Comparison of ENCODE assay signal across 15 mouse cellular contexts in genomic region chr17:69267526-69267925, GRCm38 (mm10).
DNase-seq lines count a peak whose midpoint lies in the region; ATAC-seq and TF ChIP-seq lines count a peak whose summit lies in the region.
"Had no signal": no experiment of that assay in that cellular context is flagged by ENCODE, and none has a peak within 500 bp of the region (broad histone marks: within the 10 kb centered on the region; RNA-seq: fewer than 3 reads in every experiment).

No protein-coding gene starts in this region.

- POLR2A ChIA-PET in Patski (lab: Charles Lee), result no interaction called here

- CTCF ChIA-PET in Patski (lab: Charles Lee), result interaction anchor here (1.4 kb wide), 1 partner anchor 29 kb away, joined by 3 read pairs; no protein-coding TSS in a partner anchor

- 63% methylated on average over 6 of the region's 6 CpGs for WGBS in forebrain, embryonic 16.5 days
- 78% methylated on average over 6 of the region's 6 CpGs for WGBS in forebrain, embryonic 13.5 days
- 28% methylated on average over 6 of the region's 6 CpGs for WGBS in heart, embryonic 14.5 days

- H3K4me2 ChIP-seq in forebrain, embryonic 16.5 days (ENCODE audit: low read length), result no peak overlapping the region
- H3K4me2 ChIP-seq in forebrain, embryonic 13.5 days, result no peak overlapping the region
- no peak overlapping the region for H3K4me2 ChIP-seq in heart, embryonic 14.5 days (ENCODE audit: low read length)
- H3K4me2 ChIP-seq: hindbrain, embryonic 15.5 days; kidney, embryonic 15.5 days; liver, embryonic 13.5 days had no signal

- no peak for TF ChIP-seq CTCF in Patski (IDR thresholded peaks at IDR 0.05)

- DNase-seq in Patski (ENCODE audit: low read depth, low spot score), result no peak
- peak; percentile 89 for DNase-seq in cerebellum, adult 9-10 months
- no peak for DNase-seq in kidney, postnatal 36 days
- DNase-seq in kidney, adult 9 months, result no peak
- DNase-seq in kidney, postnatal 4 days, result no peak
- DNase-seq: layer of hippocampus, adult 9-11 months; liver, embryonic 13.5 days had no signal

- H3K4me3 ChIP-seq in forebrain, embryonic 16.5 days (replicated peaks; ENCODE audit: low read length), result no peak overlapping the region
- no peak overlapping the region for H3K4me3 ChIP-seq in forebrain, embryonic 13.5 days
- no peak overlapping the region for H3K4me3 ChIP-seq in heart, embryonic 14.5 days (ENCODE audit: control insufficient read depth in 1 of 2, insufficient read depth in 1 of 2, low read depth in 1 of 2, low read length in 2 of 2)
- H3K4me3 ChIP-seq: embryonic facial prominence, embryonic 10.5 days; hindbrain, embryonic 15.5 days; kidney, embryonic 15.5 days; liver, embryonic 13.5 days; megakaryocyte, embryonic 14.5 days had no signal

- H3K36me3 ChIP-seq in forebrain, embryonic 16.5 days (ENCODE audit: control insufficient read depth, insufficient read depth), result no peaks in the 10 kb centered on the region
- peaks cover 3% of the 10 kb centered on the region; the same call in 1 of the 2 replicates for H3K36me3 ChIP-seq in forebrain, embryonic 13.5 days (ENCODE audit: poor library complexity, severe bottlenecking)
- peaks cover 32% of the 10 kb centered on the region for H3K36me3 ChIP-seq in heart, embryonic 14.5 days (ENCODE audit: control insufficient read depth, insufficient read depth, low read length)
- H3K36me3 ChIP-seq: kidney, embryonic 15.5 days; liver, embryonic 13.5 days had no signal

- peaks cover 6% of the 10 kb centered on the region for H3K4me1 ChIP-seq in forebrain, embryonic 16.5 days (replicated peaks; ENCODE audit: control insufficient read depth, insufficient read depth, low read length)
- H3K4me1 ChIP-seq in forebrain, embryonic 13.5 days, result peaks cover 8% of the 10 kb centered on the region; the same call in 1 of the 2 replicates
- peaks cover 17 to 37% of the 10 kb centered on the region in 2 experiments for H3K4me1 ChIP-seq in heart, embryonic 14.5 days (ENCODE audit: control insufficient read depth in 2 of 2, insufficient read depth in 2 of 2, low read length in 2 of 2)
- H3K4me1 ChIP-seq: kidney, embryonic 15.5 days had no signal

- in situ Hi-C loops in Patski (cut with MboI; ENCODE audit: low pct_unique_long_range_greater_than_20kb), result no loop called here

- no peak overlapping the region for H3K9ac ChIP-seq in forebrain, embryonic 16.5 days (replicated peaks; ENCODE audit: low read depth, low read length)
- no peak overlapping the region for H3K9ac ChIP-seq in forebrain, embryonic 13.5 days
- H3K9ac ChIP-seq in heart, embryonic 14.5 days (ENCODE audit: low read length), result no peak overlapping the region
- H3K9ac ChIP-seq: hindbrain, embryonic 15.5 days; kidney, embryonic 15.5 days; liver, embryonic 13.5 days had no signal

- H3K9me3 ChIP-seq in forebrain, embryonic 16.5 days (ENCODE audit: control insufficient read depth, low read length), result no peaks in the 10 kb centered on the region
- no peaks in the 10 kb centered on the region for H3K9me3 ChIP-seq in forebrain, embryonic 13.5 days (replicated peaks)
- H3K9me3 ChIP-seq in heart, embryonic 14.5 days (ENCODE audit: control insufficient read depth, low read length), result no peaks in the 10 kb centered on the region
- H3K9me3 ChIP-seq: embryonic facial prominence, embryonic 10.5 days; hindbrain, embryonic 15.5 days; kidney, embryonic 15.5 days; liver, embryonic 13.5 days had no signal

- no peaks in the 10 kb centered on the region for H3K27me3 ChIP-seq in forebrain, embryonic 16.5 days (replicated peaks; ENCODE audit: control insufficient read depth, insufficient read depth, low read length)
- no peaks in the 10 kb centered on the region for H3K27me3 ChIP-seq in forebrain, embryonic 13.5 days
- no peaks in the 10 kb centered on the region for H3K27me3 ChIP-seq in Patski
- H3K27me3 ChIP-seq in heart, embryonic 14.5 days (ENCODE audit: control insufficient read depth, insufficient read depth, low read length), result no peaks in the 10 kb centered on the region
- H3K27me3 ChIP-seq: hindbrain, embryonic 15.5 days; kidney, embryonic 15.5 days; liver, embryonic 13.5 days had no signal

- ATAC-seq in forebrain, embryonic 16.5 days, result 0 out of 2 replicates have a peak, but pooled peaks have one; percentile 33
- ATAC-seq in forebrain, embryonic 13.5 days, result no peak
- peak; percentile 21 for ATAC-seq in Patski
- no peak for ATAC-seq in heart, embryonic 14.5 days (ENCODE audit: insufficient number of reproducible peaks, insufficient read depth, low FRiP score, low read depth)
- ATAC-seq: lung, postnatal 0 days had no signal

- no peak overlapping the region for H3K27ac ChIP-seq in forebrain, embryonic 16.5 days (ENCODE audit: low read length)
- H3K27ac ChIP-seq in forebrain, embryonic 13.5 days, result no peak overlapping the region
- H3K27ac ChIP-seq in heart, embryonic 14.5 days (replicated peaks in 1 of 2; ENCODE audit: control insufficient read depth in 1 of 2, insufficient read depth in 1 of 2, low read depth in 2 of 2, low read length in 2 of 2), result peak overlapping the region; percentile 13 to 66; a peak in 3 of 4 replicates
- H3K27ac ChIP-seq: embryonic facial prominence, embryonic 10.5 days; hindbrain, embryonic 15.5 days; kidney, embryonic 15.5 days; liver, embryonic 13.5 days had no signal

Comparison
In these comparisons a context has a peak if more than half of its experiments do, and no peak if none do; other contexts are left out.
1. ATAC-seq: peak in forebrain, embryonic 16.5 days (single experiment) and Patski (single experiment); none in forebrain, embryonic 13.5 days (single experiment) and heart, embryonic 14.5 days (single experiment).
2. H3K27ac ChIP-seq: peak in heart, embryonic 14.5 days (2 of 2); none in forebrain, embryonic 16.5 days (single experiment) and forebrain, embryonic 13.5 days (single experiment).